Mouse (Mus musculus): ENCODE measurements at regions not wholly inside any gene's neighbourhood (a gene's known extent, or its start where the extent isn't known, plus 50 kb on each side); places are given as distances from the start of the nearest gene placed in this dataset.

- no peak for TF ChIP-seq CTCF (conservative IDR thresholded peaks at IDR 0.05; ENCODE audit: insufficient read depth, insufficient read length, low read depth, low read length)
- no peak for TF ChIP-seq POLR2A (IDR thresholded peaks at IDR 0.05; ENCODE audit: low read depth, low read length)
Observed at GRCm38 (mm10) chr10:17326724-17327123, 396.3 kb upstream of the Cited2 start.

Measured in kidney, adult 2 months (tissue).